19 mouse cellular contexts compared by ENCODE assay signal in genomic region chr7:126291681-126292545, GRCm38 (mm10). TPM values are rescaled to one million over a fixed set of nuclear protein-coding genes. Genes with fewer than 3 reads are reported as not detected.
DNase-seq lines count a peak whose midpoint lies in the region; ATAC-seq and TF ChIP-seq lines count a peak whose summit lies in the region.
"Had no signal": no experiment of that assay in that cellular context is flagged by ENCODE, and none has a peak within 500 bp of the region (broad histone marks: within the 10 kb centered on the region; RNA-seq: fewer than 3 reads in every experiment).

No protein-coding gene starts in this region.

- H3K27ac ChIP-seq in heart, embryonic 13.5 days (replicated peaks): no peak overlapping the region
- H3K27ac ChIP-seq in liver, embryonic 14.5 days: no peak overlapping the region
- H3K27ac ChIP-seq: embryonic facial prominence, embryonic 12.5 days; layer of hippocampus, adult 2 months; limb, embryonic 13.5 days; neural tube, embryonic 12.5 days had no signal

- H3K36me3 ChIP-seq in heart, embryonic 13.5 days: peaks cover 43% of the 10 kb centered on the region
- no peaks in the 10 kb centered on the region for H3K36me3 ChIP-seq in liver, embryonic 14.5 days (replicated peaks; ENCODE audit: control insufficient read depth, insufficient read depth, low read depth)

- H3K4me3 ChIP-seq in heart, embryonic 13.5 days: peak overlapping the region; percentile 24; the same call in 1 of the 2 replicates
- H3K4me3 ChIP-seq in liver, embryonic 14.5 days (ENCODE audit: insufficient read depth in 1 of 2, low read depth in 2 of 2, low read length in 2 of 2): no peak overlapping the region
- H3K4me3 ChIP-seq: embryonic facial prominence, embryonic 12.5 days; layer of hippocampus, adult 2 months; limb, embryonic 13.5 days; neural tube, embryonic 12.5 days had no signal

- WGBS in heart, embryonic 13.5 days: 55% methylated on average over 72 of the region's 72 CpGs
- 69% methylated on average over 72 of the region's 72 CpGs for WGBS in liver, embryonic 14.5 days (ENCODE audit: insufficient replicate concordance)

- H3K4me2 ChIP-seq in heart, embryonic 13.5 days: peak overlapping the region; percentile 52
- no peak overlapping the region for H3K4me2 ChIP-seq in liver, embryonic 14.5 days (ENCODE audit: low read depth)
- H3K4me2 ChIP-seq: embryonic facial prominence, embryonic 12.5 days; limb, embryonic 13.5 days; neural tube, embryonic 12.5 days had no signal

- H3K27me3 ChIP-seq in heart, embryonic 13.5 days (replicated peaks): peaks cover 19% of the 10 kb centered on the region
- no peaks in the 10 kb centered on the region for H3K27me3 ChIP-seq in liver, embryonic 14.5 days (ENCODE audit: control insufficient read depth, insufficient read depth, low read length)
- H3K27me3 ChIP-seq: CH12.LX; embryonic facial prominence, embryonic 12.5 days; limb, embryonic 13.5 days; neural tube, embryonic 12.5 days had no signal

- TF ChIP-seq CTCF in liver, embryonic 14.5 days (IDR thresholded peaks at IDR 0.05; ENCODE audit: low read depth): 0 out of 2 replicates have a peak, but pooled peaks have one; percentile 6

- peak; percentile 18 for DNase-seq in cerebellum, adult 8-10 months
- no peak for DNase-seq in cerebellum, postnatal 10 days
- no peak for DNase-seq in heart, postnatal 4 days
- no peak for DNase-seq in liver, embryonic 14.5 days (ENCODE audit: low read depth in 3 of 3, low spot score in 3 of 3)
- no peak for DNase-seq in liver
- DNase-seq in R1 (ENCODE audit: low read depth, low spot score): peak; percentile 56
- no peak for DNase-seq in kidney, postnatal 14 days
- DNase-seq: adrenal gland, postnatal 10 days; liver, postnatal 0 days; lung, postnatal 4 days; thymus, adult 18-20 months had no signal

- peak overlapping the region; percentile 19; the same call in 1 of the 2 replicates for H3K9ac ChIP-seq in heart, embryonic 13.5 days
- no peak overlapping the region for H3K9ac ChIP-seq in liver, embryonic 14.5 days (replicated peaks)
- H3K9ac ChIP-seq: embryonic facial prominence, embryonic 12.5 days; limb, embryonic 13.5 days; liver, postnatal 0 days; neural tube, embryonic 12.5 days had no signal

- H3K9me3 ChIP-seq in heart, embryonic 13.5 days: no peaks in the 10 kb centered on the region
- no peaks in the 10 kb centered on the region for H3K9me3 ChIP-seq in liver, embryonic 14.5 days (ENCODE audit: control insufficient read depth, low read length)
- H3K9me3 ChIP-seq: embryonic facial prominence, embryonic 12.5 days; limb, embryonic 13.5 days; neural tube, embryonic 12.5 days had no signal

- H3K4me1 ChIP-seq in heart, embryonic 13.5 days: peaks cover 13% of the 10 kb centered on the region
- H3K4me1 ChIP-seq in liver, embryonic 14.5 days (replicated peaks; ENCODE audit: control insufficient read depth in 2 of 2, insufficient read depth in 2 of 2, low read length in 1 of 2): no peaks in the 10 kb centered on the region
- H3K4me1 ChIP-seq: embryonic facial prominence, embryonic 12.5 days had no signal

- ATAC-seq in heart, embryonic 13.5 days (ENCODE audit: extremely low read depth, insufficient number of reproducible peaks, low FRiP score, low TSS enrichment): no peak
- ATAC-seq in liver, embryonic 14.5 days (ENCODE audit: insufficient read depth): no peak
- ATAC-seq: inflammation-experienced regulatory T-cells, adult 6 months; liver, postnatal 0 days; midbrain, embryonic 16.5 days had no signal

- no peak for TF ChIP-seq EP300 in liver, embryonic 14.5 days (IDR thresholded peaks at IDR 0.05; ENCODE audit: low read depth)

RNA-seq across cellular contexts. Expression of gene Sbk1, which starts 19.5 kb away (rescaled TPM):
- polyA plus RNA-seq in heart, embryonic 13.5 days (2015; fragmentation: Nextera tagmentation; extraction: Ambion mirVana): 12.7 and 13.7 TPM in 2 replicates
- total RNA-seq in heart, postnatal 4 days (2021): 10 to 100 TPM; 40.4 to 46.3 TPM
- polyA plus RNA-seq in liver, embryonic 14.5 days (2012; rRNA removed): 0.86 and 1.4 TPM in 2 replicates
- polyA plus RNA-seq in liver, embryonic 14.5 days (2014; fragmentation: Nextera tagmentation; extraction: Ambion mirVana): 0.87 and 0.90 TPM in 2 replicates

Comparison
In these comparisons a context has a peak if more than half of its experiments do, and no peak if none do; other contexts are left out.
1. DNase-seq: peak in cerebellum, adult 8-10 months (single experiment) and R1 (single experiment); none in cerebellum, postnatal 10 days (0 of 2), heart, postnatal 4 days (single experiment), liver, embryonic 14.5 days (0 of 3), liver (single experiment) and kidney, postnatal 14 days (single experiment).